Mouse (Mus musculus): ENCODE results near the gene Ece2.
A peak's percentile ranks its signal among the peaks of the same experiment; 100 is the strongest.

Ece2 gene

DNA sequence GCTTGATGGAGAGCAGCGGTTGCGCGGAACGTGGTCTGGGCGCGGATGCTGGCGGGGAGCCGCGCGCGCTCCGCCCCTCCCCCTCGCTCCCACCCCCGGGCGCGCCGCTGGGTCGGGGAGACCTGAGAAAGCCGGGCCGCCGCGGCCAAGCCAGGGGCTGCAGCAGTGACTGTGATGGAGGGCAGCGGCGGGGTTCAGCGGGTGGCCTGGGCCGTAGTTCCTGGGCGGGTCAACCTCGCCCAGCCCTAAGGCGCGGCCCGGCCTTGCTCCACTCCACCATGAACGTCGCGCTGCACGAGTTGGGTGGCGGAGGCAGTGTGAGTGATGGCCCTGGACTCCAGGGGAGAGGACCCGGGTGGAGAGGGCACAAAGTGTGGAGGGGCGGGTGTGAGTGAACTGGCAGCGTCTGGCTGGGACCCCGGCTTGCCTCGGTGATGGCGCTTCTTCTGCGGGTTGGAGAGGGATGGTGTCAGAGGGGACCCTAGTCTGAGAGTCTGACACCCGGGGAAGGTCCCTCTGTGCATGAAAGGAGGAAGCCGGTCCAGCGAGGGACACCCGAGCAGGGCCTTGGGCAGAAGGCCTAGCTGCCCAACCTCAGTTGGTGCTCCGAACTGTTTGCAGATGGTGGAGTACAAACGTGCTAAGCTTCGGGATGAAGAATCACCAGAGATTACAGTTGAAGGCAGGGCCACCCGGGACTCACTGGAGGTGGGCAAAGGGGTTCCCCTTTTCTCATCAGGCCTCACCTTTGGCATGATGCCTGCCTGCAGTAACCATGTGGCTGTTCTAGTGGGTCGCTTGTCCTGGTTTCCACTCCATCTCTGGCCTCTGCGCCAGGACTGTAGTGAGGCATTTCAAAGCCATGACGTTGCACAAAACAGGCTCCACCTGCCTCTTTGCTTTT, at the start of gene Ece2:
Gene Ece2, plus strand, starts transcription at position 98 of the 904 bp plus-strand sequence.
- DNase-seq (ENCODE audit: low spot score in 2 of 2), result no peak

DNA sequence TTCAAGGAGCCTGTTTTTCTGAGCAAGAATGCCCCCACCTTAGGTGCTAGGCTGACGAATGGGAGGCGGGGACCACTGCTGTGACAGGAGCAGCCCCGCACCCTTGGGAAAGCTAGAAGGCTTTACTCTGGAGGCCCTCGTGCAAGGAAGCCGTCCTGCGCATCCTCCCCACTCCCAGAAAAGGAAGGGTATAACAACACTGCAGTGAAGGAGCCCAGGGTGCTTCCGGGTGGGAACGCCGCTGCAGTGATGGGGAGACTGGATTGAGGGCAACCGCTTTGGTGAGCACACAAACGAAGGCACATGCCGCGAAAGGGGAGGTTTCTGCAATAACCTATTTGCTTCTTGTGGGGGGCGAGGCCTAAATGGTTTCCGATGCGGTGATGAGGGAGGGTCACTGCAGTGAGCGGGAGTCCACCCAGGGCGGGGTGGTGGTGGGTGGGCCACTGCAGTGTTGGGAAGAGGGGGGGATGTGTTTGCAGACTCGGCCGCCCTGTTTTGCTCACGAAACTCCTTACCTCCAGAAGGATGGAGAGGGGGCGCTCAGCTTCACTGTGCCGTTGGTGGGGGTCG, 40.2 kb upstream of the Ece2 start, which contains the start of gene Vwa5b2:
Gene Vwa5b2, plus strand, starts transcription at position 106 of the 573 bp plus-strand sequence.
- DNase-seq (ENCODE audit: low spot score in 2 of 2), result peak; percentile 33 to 48

DNA sequence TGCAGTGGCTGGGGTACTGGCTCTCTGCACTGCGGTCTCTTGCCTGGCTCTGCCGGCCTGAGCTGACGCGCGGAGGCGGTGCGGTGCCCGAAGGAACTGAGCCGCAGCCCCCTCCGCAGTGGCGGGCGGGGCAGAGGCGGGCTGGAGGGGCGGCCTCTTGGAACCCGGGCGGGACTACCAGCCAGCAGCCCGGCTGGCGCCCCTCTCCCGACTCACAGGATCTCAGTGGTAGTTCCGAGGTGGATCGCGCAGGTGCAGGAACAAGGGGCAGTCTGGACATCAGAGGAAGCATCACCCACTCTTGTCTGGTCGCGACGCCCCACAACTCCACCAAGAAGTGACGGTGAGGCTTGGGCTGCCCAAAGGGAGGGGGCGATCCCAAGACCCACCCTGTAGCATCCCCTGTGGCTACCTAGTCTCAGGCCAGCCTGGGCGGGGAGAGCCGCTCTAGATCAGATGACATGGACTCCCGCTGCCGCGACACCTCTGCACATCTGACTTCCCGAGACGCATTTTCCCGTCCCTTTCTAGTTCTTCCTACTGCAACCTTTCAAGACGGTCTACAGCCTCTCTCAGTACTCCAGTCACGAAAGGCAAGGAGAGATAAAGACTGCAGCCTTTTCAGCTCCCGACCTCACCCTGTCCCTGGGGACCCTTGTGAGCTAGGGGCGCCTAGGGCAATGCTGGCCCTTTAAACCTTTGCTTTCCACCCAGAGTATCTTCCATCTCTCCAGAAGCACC, 39.5 kb upstream of the Ece2 start:
- DNase-seq (ENCODE audit: low spot score in 2 of 2), result peak; percentile 31 to 44

DNA sequence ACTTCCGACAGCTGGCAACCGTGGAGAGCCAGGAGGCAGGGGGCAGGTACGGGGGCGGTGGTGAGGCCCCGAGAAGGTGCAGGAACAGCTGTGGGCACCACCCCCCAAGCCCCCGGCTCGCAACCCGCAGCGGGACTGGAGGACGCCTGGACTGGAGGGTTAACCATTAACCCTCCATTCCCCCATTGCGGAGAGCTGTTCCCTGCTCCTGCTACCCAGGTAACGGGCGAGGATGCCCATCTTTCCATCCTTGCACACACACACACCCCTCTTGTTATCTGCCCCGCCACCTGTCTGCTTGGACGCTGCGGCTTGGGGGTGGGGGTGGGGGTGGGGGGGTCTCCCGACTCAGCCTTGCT, 39.0 kb upstream of the Ece2 start:
- DNase-seq (ENCODE audit: low spot score in 2 of 2), result no peak

DNA sequence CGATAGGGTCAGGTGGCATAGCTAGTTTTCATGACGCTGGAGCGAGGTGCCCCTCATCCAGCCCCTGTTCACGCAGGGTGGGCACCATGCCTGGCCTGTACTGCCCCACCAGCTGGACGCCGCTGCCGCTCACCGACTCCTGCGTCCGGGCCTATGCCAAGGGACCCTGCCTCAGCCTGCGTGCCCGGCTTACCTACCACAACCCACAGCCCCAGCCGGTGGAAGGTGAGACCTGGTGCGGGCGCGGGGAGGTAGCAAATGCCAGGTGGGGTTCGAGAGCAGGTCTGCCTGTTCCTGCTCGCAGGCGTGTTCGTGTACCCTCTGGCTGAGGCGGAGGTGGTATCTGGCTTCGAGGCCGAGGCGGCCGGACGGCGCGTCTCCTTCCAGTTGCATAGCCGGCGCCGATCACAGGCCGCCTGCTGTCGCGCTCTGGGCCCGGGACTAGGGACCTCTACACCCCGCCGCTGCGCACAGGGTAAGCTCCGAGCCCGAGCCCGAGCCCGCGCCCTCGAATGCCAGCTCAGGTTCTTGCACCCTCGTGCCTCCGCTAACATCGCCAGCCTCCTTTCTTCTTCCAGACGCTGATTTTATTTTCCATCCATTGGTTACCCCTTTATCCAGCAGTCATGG, 38.4 kb upstream of the Ece2 start:
- DNase-seq (ENCODE audit: low spot score in 2 of 2), result no peak

- no peak for DNase-seq (ENCODE audit: low spot score in 2 of 2)
Measured at GRCm38 (mm10) chr16:20595060-20595673, 34.5 kb upstream of the Ece2 start.

DNA sequence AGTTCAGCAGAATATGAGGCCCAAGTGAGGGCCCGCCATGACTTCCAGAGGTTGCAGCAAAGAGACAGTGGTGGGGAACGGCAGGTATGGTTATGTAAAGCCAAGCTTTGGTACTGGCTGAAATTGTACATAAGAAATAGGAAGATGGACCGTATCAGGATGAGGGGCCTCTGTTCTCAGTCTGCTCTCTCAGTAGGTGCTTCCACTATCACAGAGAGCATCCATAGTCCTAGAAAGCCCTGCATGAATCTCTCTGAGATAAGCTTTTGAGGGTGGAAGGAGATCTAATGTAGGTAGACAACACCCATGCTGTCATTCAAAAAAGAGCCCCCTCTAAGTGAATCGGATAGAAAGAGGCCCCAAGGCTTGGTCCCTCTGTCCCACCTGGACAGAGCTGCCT, 33.9 kb upstream of the Ece2 start:
- DNase-seq (ENCODE audit: low spot score in 2 of 2), result no peak

GRCm38 (mm10) chr16:20596687-20597441, 32.8 kb upstream of the Ece2 start:
- no peak for DNase-seq (ENCODE audit: low spot score in 2 of 2)

- no peak for DNase-seq (ENCODE audit: low spot score in 2 of 2)
Measured at GRCm38 (mm10) chr16:20600511-20600910, 29.1 kb upstream of the Ece2 start.

- no peak for DNase-seq (ENCODE audit: low spot score in 2 of 2)
Measured at GRCm38 (mm10) chr16:20604705-20605104, 24.9 kb upstream of the Ece2 start.

- peak in 1 of 2 experiments; percentile 54 for DNase-seq (ENCODE audit: low spot score in 2 of 2)
Measured at GRCm38 (mm10) chr16:20610501-20611356, 18.9 kb upstream of the Ece2 start.

GRCm38 (mm10) chr16:20611357-20612227, 18.0 kb upstream of the Ece2 start, which contains the start of the genes Eef1akmt4, Gm49333 and Alg3:
Eef1akmt4 (plus strand) TSS chr16:20611593.
Gm49333 (plus strand) TSS chr16:20611610.
Alg3 (minus strand) TSS chr16:20611735.
- peak in 1 of 2 experiments; percentile 67 for DNase-seq (ENCODE audit: low spot score in 2 of 2)

DNA sequence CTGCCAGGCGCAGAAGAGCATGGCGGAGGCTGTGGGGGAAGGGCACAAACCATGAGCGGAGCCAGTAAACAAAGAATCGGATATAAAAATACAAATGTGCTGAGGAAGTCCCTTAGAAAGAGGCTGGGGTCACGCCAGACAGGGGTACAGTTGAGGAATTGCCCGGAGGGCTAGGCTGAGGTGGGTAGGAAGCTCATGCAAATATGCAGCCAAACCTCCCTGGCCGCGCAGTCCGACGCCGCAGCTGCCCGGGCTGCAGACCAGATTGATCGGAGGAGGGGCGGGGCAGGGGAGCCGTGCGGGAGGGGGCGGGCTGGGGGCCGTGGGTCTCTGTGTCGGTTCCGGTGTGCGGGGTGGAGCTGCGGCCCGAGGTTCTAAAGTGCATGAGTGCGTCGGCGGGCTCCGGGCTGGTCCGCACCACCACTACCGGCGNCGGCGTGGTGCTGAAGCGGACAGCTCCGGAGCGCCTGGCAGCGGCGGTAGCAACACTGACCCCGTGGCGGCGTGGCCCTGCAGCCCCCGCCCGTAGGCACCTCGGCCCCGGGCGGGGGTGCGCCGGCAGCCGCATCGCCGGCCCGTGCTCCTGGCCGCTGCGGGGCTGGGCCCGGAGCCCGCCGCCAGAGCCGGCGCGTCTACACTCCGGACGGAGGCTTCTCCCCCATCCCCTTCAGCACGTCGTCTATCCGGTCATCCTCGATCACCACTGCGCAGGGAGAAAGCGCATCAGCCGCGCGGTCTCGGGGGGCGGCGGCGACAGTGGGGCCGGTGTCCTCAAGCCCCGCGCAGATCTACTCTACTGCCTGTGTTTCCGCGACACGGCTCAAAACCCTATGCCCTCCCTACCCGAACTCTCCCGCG, 9.9 kb upstream of the Ece2 start:
- no peak for DNase-seq (ENCODE audit: low spot score in 2 of 2)

GRCm38 (mm10) chr16:20620399-20620735, 9.3 kb upstream of the Ece2 start:
- DNase-seq (ENCODE audit: low spot score in 2 of 2), result no peak

- DNase-seq (ENCODE audit: low spot score in 2 of 2), result no peak
Measured at GRCm38 (mm10) chr16:20620751-20621190, 8.9 kb upstream of the Ece2 start.

GRCm38 (mm10) chr16:20621191-20621990, 8.2 kb upstream of the Ece2 start, which contains the start of gene Camk2n2:
Camk2n2 (minus strand) TSS chr16:20621287.
- peak in 1 of 2 experiments; percentile 33 for DNase-seq (ENCODE audit: low spot score in 2 of 2)
